ENCODE assay signal across 8 mouse cellular contexts in the genomic region with DNA sequence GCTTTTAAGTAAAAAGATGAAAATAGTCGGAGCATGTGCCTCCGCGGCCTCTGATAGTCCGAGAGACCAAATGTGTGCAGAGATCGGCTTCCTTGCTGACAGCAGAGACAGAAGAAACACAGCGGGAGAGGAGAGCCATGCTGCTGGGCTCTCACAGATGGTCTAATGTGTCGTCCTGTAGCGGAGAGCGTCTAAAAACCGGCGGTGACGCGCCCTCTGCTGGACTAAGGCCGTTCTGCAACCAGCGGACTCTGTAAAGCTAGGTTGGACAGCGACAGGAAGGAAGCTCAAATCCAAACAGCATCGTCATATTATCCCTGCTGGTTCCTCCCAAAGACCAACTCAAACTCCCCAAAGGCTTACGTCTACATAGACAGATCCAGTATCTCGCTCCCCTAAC. TPM values are rescaled to one million over a fixed set of nuclear protein-coding genes. Genes with fewer than 3 reads are reported as not detected.
DNase-seq lines count a peak whose midpoint lies in the region; ATAC-seq lines count a peak whose summit lies in the region.

No protein-coding gene starts in this region.

- peak; percentile 93 for DNase-seq in ZHBTc4 (ENCODE audit: low read depth, low spot score)
- peak; percentile 96 for DNase-seq in embryo, embryonic 10 days (ENCODE audit: low spot score)
- peak; percentile 85 for DNase-seq in gastrocnemius, postnatal 14 days
- DNase-seq in left cerebral cortex, postnatal 10 days (ENCODE audit: extremely low spot score in 1 of 2, low spot score in 2 of 2) = peak; percentile 90 to 91
- DNase-seq in right cerebral cortex, postnatal 14 days = peak; percentile 96
- peak; percentile 88 for DNase-seq in urinary bladder, postnatal 25 days (ENCODE audit: low spot score)

- intact Hi-C loops in gastrocnemius, postnatal 14 days (cut with DNase I; ENCODE audit: low total_unique reads) = loop anchor here (5.0 to 10.0 kb wide), 2 partner anchors 64 to 101 kb away; no protein-coding TSS in a partner anchor
- intact Hi-C loops in left cerebral cortex, postnatal 10 days (cut with DNase I) = loop anchor here (5.0 to 10.0 kb wide), 4 partner anchors 71 to 189 kb away; no protein-coding TSS in a partner anchor

- ATAC-seq in inflammation-experienced regulatory T-cells, adult 6 months = peak; percentile 54
- ATAC-seq in megakaryocyte progenitor cell, adult 5-6 weeks (replicated peaks; ENCODE audit: poor library complexity) = peak; percentile 89

RNA-seq across cellular contexts. Expression of gene Abr, which starts 23.8 kb away (rescaled TPM):
- total RNA-seq in gastrocnemius, postnatal 14 days (2021) = 10 to 100 TPM; 15.4 to 18.2 TPM
- 10 to 100 TPM; 14.4 to 17.1 (median 15.4) TPM for polyA plus RNA-seq in inflammation-experienced regulatory T-cells, adult 6 months (2017; shearing (Covaris generic))
- 100 to 1,000 TPM; 322 to 328 TPM for total RNA-seq in left cerebral cortex, postnatal 10 days (2021)
- 25.2 and 32.5 TPM in 2 replicates for total RNA-seq in megakaryocyte progenitor cell, adult 5-6 weeks (2015)
- 45.9 and 49.7 TPM in 2 replicates for total RNA-seq in megakaryocyte progenitor cell, adult 5-6 weeks (2017)

RNA-seq across cellular contexts. Expression of gene Bhlha9, which starts 26.3 kb away (rescaled TPM):
- total RNA-seq in gastrocnemius, postnatal 14 days (2021) = not detected
- polyA plus RNA-seq in inflammation-experienced regulatory T-cells, adult 6 months (2017; shearing (Covaris generic)) = not detected
- total RNA-seq in left cerebral cortex, postnatal 10 days (2021) = 1 to 10 TPM; 4.1 to 4.8 TPM
- not detected in 2 replicates for total RNA-seq in megakaryocyte progenitor cell, adult 5-6 weeks (2015)
- total RNA-seq in megakaryocyte progenitor cell, adult 5-6 weeks (2017) = not detected in 2 replicates

RNA-seq across cellular contexts. Expression of gene Trarg1, which starts 33.7 kb away (rescaled TPM):
- total RNA-seq in gastrocnemius, postnatal 14 days (2021) = 1 to 10 TPM; 1.4 TPM
- under 1 TPM in 1 of 3 experiments, not detected in 2; 0.66 TPM for polyA plus RNA-seq in inflammation-experienced regulatory T-cells, adult 6 months (2017; shearing (Covaris generic))
- 1 to 10 TPM in 1 of 2 experiments, under 1 TPM in 1; 0.91 to 1.0 TPM for total RNA-seq in left cerebral cortex, postnatal 10 days (2021)
- total RNA-seq in megakaryocyte progenitor cell, adult 5-6 weeks (2015) = not detected in 2 replicates
- total RNA-seq in megakaryocyte progenitor cell, adult 5-6 weeks (2017) = not detected in 2 replicates

Comparison
In these comparisons a context has a peak if more than half of its experiments do, and no peak if none do; other contexts are left out.
1. Peak in every context shown above with its lines: DNase-seq and ATAC-seq.
2. RNA of gene Abr, which starts 23.8 kb away (total RNA-seq): 322 to 328 TPM in left cerebral cortex, postnatal 10 days; 25.2 to 49.7 TPM in megakaryocyte progenitor cell, adult 5-6 weeks and 15.4 to 18.2 TPM in gastrocnemius, postnatal 14 days; every median in the first group is over 4 times any median in the second.
3. RNA of gene Bhlha9, which starts 26.3 kb away (total RNA-seq): 4.1 to 4.8 TPM in left cerebral cortex, postnatal 10 days; not detected in gastrocnemius, postnatal 14 days and not detected in megakaryocyte progenitor cell, adult 5-6 weeks; every median in the first group is over 4 times any median in the second.